In genomic region chr1:167700221-167700620, GRCm38 (mm10) we compare ENCODE assay signal across 27 mouse cellular contexts. TPM values are rescaled to one million over a fixed set of nuclear protein-coding genes. Genes with fewer than 3 reads are reported as not detected.
DNase-seq lines count a peak whose midpoint lies in the region; ATAC-seq lines count a peak whose summit lies in the region.
"Had no signal": no experiment of that assay in that cellular context is flagged by ENCODE, and none has a peak within 500 bp of the region (broad histone marks: within the 10 kb centered on the region; RNA-seq: fewer than 3 reads in every experiment).

No protein-coding gene starts in this region.

- no peak overlapping the region for H3K4me2 ChIP-seq in forebrain, embryonic 16.5 days (ENCODE audit: low read length)
- H3K4me2 ChIP-seq in limb, embryonic 13.5 days (replicated peaks), result no peak overlapping the region
- H3K4me2 ChIP-seq in midbrain, embryonic 13.5 days (replicated peaks), result no peak overlapping the region
- H3K4me2 ChIP-seq in midbrain, embryonic 16.5 days (ENCODE audit: low read length), result no peak overlapping the region
- H3K4me2 ChIP-seq: embryonic facial prominence, embryonic 12.5 days; forebrain, embryonic 13.5 days had no signal

- H3K27ac ChIP-seq in forebrain, embryonic 10.5 days, result 0 out of 2 replicates have a peak overlapping the region, but pooled peaks have one; percentile 15
- H3K27ac ChIP-seq in forebrain, embryonic 16.5 days (ENCODE audit: low read length), result no peak overlapping the region
- H3K27ac ChIP-seq in limb, embryonic 13.5 days, result no peak overlapping the region
- H3K27ac ChIP-seq in limb, embryonic 10.5 days, result no peak overlapping the region
- no peak overlapping the region for H3K27ac ChIP-seq in midbrain, embryonic 13.5 days
- H3K27ac ChIP-seq in midbrain, embryonic 16.5 days (ENCODE audit: low read length), result no peak overlapping the region
- H3K27ac ChIP-seq: embryonic facial prominence, embryonic 10.5 days; embryonic facial prominence, embryonic 12.5 days; forebrain, embryonic 13.5 days had no signal

- H3K9me3 ChIP-seq in forebrain, embryonic 10.5 days, result 0 out of 2 replicates have a peak, but pooled peaks cover 3% of the 10 kb centered on the region
- no peaks in the 10 kb centered on the region for H3K9me3 ChIP-seq in forebrain, embryonic 16.5 days (ENCODE audit: control insufficient read depth, low read length)
- H3K9me3 ChIP-seq in limb, embryonic 13.5 days, result peaks cover 3% of the 10 kb centered on the region; the same call in 1 of the 2 replicates
- H3K9me3 ChIP-seq in limb, embryonic 10.5 days (replicated peaks), result no peaks in the 10 kb centered on the region
- no peaks in the 10 kb centered on the region for H3K9me3 ChIP-seq in midbrain, embryonic 13.5 days
- no peaks in the 10 kb centered on the region for H3K9me3 ChIP-seq in midbrain, embryonic 16.5 days (replicated peaks; ENCODE audit: control insufficient read depth, low read length, poor library complexity, severe bottlenecking)
- H3K9me3 ChIP-seq: embryonic facial prominence, embryonic 10.5 days; embryonic facial prominence, embryonic 12.5 days had no signal

- WGBS in forebrain, embryonic 10.5 days, result 6% methylated on average over 7 of the region's 7 CpGs
- 5% methylated on average over 7 of the region's 7 CpGs for WGBS in forebrain, embryonic 16.5 days
- 36% methylated on average over 7 of the region's 7 CpGs for WGBS in limb, embryonic 13.5 days
- WGBS in limb, embryonic 10.5 days, result 23% methylated on average over 7 of the region's 7 CpGs
- WGBS in midbrain, embryonic 13.5 days, result under 1% methylated on average over 7 of the region's 7 CpGs
- 8% methylated on average over 7 of the region's 7 CpGs for WGBS in midbrain, embryonic 16.5 days

- H3K36me3 ChIP-seq in forebrain, embryonic 10.5 days (replicated peaks), result no peaks in the 10 kb centered on the region
- no peaks in the 10 kb centered on the region for H3K36me3 ChIP-seq in forebrain, embryonic 16.5 days (ENCODE audit: control insufficient read depth, insufficient read depth)
- H3K36me3 ChIP-seq in limb, embryonic 13.5 days, result no peaks in the 10 kb centered on the region
- H3K36me3 ChIP-seq in limb, embryonic 10.5 days, result no peaks in the 10 kb centered on the region
- H3K36me3 ChIP-seq in midbrain, embryonic 13.5 days, result no peaks in the 10 kb centered on the region
- H3K36me3 ChIP-seq in midbrain, embryonic 16.5 days (ENCODE audit: control insufficient read depth, insufficient read depth, low read length), result no peaks in the 10 kb centered on the region
- H3K36me3 ChIP-seq: embryonic facial prominence, embryonic 10.5 days; embryonic facial prominence, embryonic 12.5 days; G1E had no signal

- no peak for DNase-seq in forebrain, embryonic 10.5 days (ENCODE audit: extremely low spot score, low spot score)
- DNase-seq in heart, adult 11 months, result peak; percentile 81
- no peak for DNase-seq in heart, postnatal 25 days (ENCODE audit: low spot score)
- DNase-seq in limb, embryonic 10.5 days (ENCODE audit: low spot score), result no peak
- DNase-seq: adrenal gland, adult 8-10 months; adrenal gland, postnatal 14 days; adrenal gland, postnatal 36 days; B cell, adult 2 months; cerebellum, adult 11-12 months; cerebellum, adult 2 months; cerebellum, adult 9-10 months; cerebellum, postnatal 10 days; cerebellum, postnatal 25 days; forebrain, postnatal 0 days had no signal

- H3K9ac ChIP-seq in forebrain, embryonic 16.5 days (replicated peaks; ENCODE audit: low read depth, low read length), result no peak overlapping the region
- 0 out of 2 replicates have a peak overlapping the region, but pooled peaks have one; percentile 13 for H3K9ac ChIP-seq in limb, embryonic 13.5 days
- no peak overlapping the region for H3K9ac ChIP-seq in midbrain, embryonic 13.5 days (replicated peaks)
- no peak overlapping the region for H3K9ac ChIP-seq in midbrain, embryonic 16.5 days (ENCODE audit: low read depth, low read length)
- H3K9ac ChIP-seq: embryonic facial prominence, embryonic 12.5 days; forebrain, embryonic 13.5 days; forebrain, postnatal 0 days had no signal

- ATAC-seq in forebrain, embryonic 16.5 days, result no peak
- no peak for ATAC-seq in limb, embryonic 13.5 days (ENCODE audit: low FRiP score, low read depth)
- ATAC-seq in midbrain, embryonic 13.5 days, result peak; percentile 24; the same call in 1 of the 2 replicates
- ATAC-seq in midbrain, embryonic 16.5 days, result no peak
- ATAC-seq: activated CD4-positive, CD25-positive, alpha-beta regulatory T cell, adult 4 months; CD4-positive, CD25-positive, alpha-beta regulatory T cell, adult 4 months; forebrain, embryonic 13.5 days; forebrain, postnatal 0 days; Patski had no signal

- H3K27me3 ChIP-seq in forebrain, embryonic 10.5 days (ENCODE audit: poor library complexity, severe bottlenecking), result peaks cover 99% of the 10 kb centered on the region
- peaks cover 38% of the 10 kb centered on the region for H3K27me3 ChIP-seq in forebrain, embryonic 16.5 days (replicated peaks; ENCODE audit: control insufficient read depth, insufficient read depth, low read length)
- peaks cover 50% of the 10 kb centered on the region for H3K27me3 ChIP-seq in limb, embryonic 13.5 days
- H3K27me3 ChIP-seq in limb, embryonic 10.5 days (ENCODE audit: low read depth, poor library complexity, severe bottlenecking), result peaks cover 62% of the 10 kb centered on the region
- peaks cover 69% of the 10 kb centered on the region for H3K27me3 ChIP-seq in midbrain, embryonic 13.5 days
- H3K27me3 ChIP-seq in midbrain, embryonic 16.5 days (ENCODE audit: control insufficient read depth, insufficient read depth, low read depth, low read length), result peaks cover 40% of the 10 kb centered on the region
- H3K27me3 ChIP-seq: CH12.LX had no signal

- 0 out of 2 replicates have a peak overlapping the region, but pooled peaks have one; percentile 5 for H3K4me3 ChIP-seq in forebrain, embryonic 10.5 days
- H3K4me3 ChIP-seq in forebrain, embryonic 16.5 days (replicated peaks; ENCODE audit: low read length), result no peak overlapping the region
- no peak overlapping the region for H3K4me3 ChIP-seq in limb, embryonic 13.5 days
- no peak overlapping the region for H3K4me3 ChIP-seq in limb, embryonic 10.5 days
- H3K4me3 ChIP-seq in midbrain, embryonic 13.5 days (replicated peaks), result no peak overlapping the region
- no peak overlapping the region for H3K4me3 ChIP-seq in midbrain, embryonic 16.5 days (ENCODE audit: low read depth, low read length)
- H3K4me3 ChIP-seq: embryonic facial prominence, embryonic 10.5 days; embryonic facial prominence, embryonic 12.5 days; forebrain, embryonic 13.5 days had no signal

- intact Hi-C loops in heart, postnatal 25 days (cut with DNase I), result no loop called here

- peaks cover 20% of the 10 kb centered on the region for H3K4me1 ChIP-seq in forebrain, embryonic 10.5 days
- no peaks in the 10 kb centered on the region for H3K4me1 ChIP-seq in forebrain, embryonic 16.5 days (replicated peaks; ENCODE audit: control insufficient read depth, insufficient read depth, low read length)
- H3K4me1 ChIP-seq in limb, embryonic 13.5 days, result no peaks in the 10 kb centered on the region
- H3K4me1 ChIP-seq in limb, embryonic 10.5 days, result no peaks in the 10 kb centered on the region
- H3K4me1 ChIP-seq in midbrain, embryonic 13.5 days (replicated peaks), result peaks cover 9% of the 10 kb centered on the region
- H3K4me1 ChIP-seq in midbrain, embryonic 16.5 days (ENCODE audit: control insufficient read depth, insufficient read depth, low read length), result no peaks in the 10 kb centered on the region
- H3K4me1 ChIP-seq: forebrain, embryonic 13.5 days had no signal

RNA-seq across cellular contexts. Expression of gene Lmx1a, which starts 11.2 kb away (rescaled TPM):
- polyA plus RNA-seq in forebrain, embryonic 10.5 days (2016; fragmentation: Nextera tagmentation; extraction: Ambion mirVana), result 5.4 and 6.3 TPM in 2 replicates
- polyA plus RNA-seq in forebrain, embryonic 16.5 days (2015; fragmentation: Nextera tagmentation; extraction: Ambion mirVana), result 1.5 TPM in 2 replicates
- total RNA-seq in heart, postnatal 25 days (2021), result not detected
- polyA plus RNA-seq in limb, embryonic 13.5 days (2015; fragmentation: Nextera tagmentation; extraction: Ambion mirVana), result 0.26 and 0.27 TPM in 2 replicates
- polyA plus RNA-seq in limb, embryonic 10.5 days (2016; fragmentation: Nextera tagmentation; extraction: Ambion mirVana), result 1.1 and 1.2 TPM in 2 replicates
- 15.0 and 19.6 TPM in 2 replicates for polyA plus RNA-seq in midbrain, embryonic 13.5 days (2015; fragmentation: Nextera tagmentation; extraction: Ambion mirVana)
- 5.9 and 8.4 TPM in 2 replicates for polyA plus RNA-seq in midbrain, embryonic 16.5 days (2015; fragmentation: Nextera tagmentation; extraction: Ambion mirVana)
- total RNA-seq: adrenal gland, adult 18-20 months; adrenal gland, postnatal 14 days; CH12.LX had no signal
- polyA plus RNA-seq: activated CD4-positive, CD25-positive, alpha-beta regulatory T cell, adult 4 months; CD4-positive, CD25-positive, alpha-beta regulatory T cell, adult 4 months; G1E had no signal
